Mouse (Mus musculus) adrenal gland, postnatal 25 days (tissue): ENCODE measurements around the gene Ffar4. TPM values are rescaled to one million over a fixed set of nuclear protein-coding genes. Genes with fewer than 3 reads are reported as not detected.

ENCODE experiments used
- DNase-seq: peaks from one replicate; pipeline ENCODE4 v3.0.0; 2021; ENCODE audit warnings: mixed read lengths
- total RNA-seq: library from RNA; stranded (reverse); gene quantifications from 2 replicates; pipeline ENCODE4 v1.2.3, GENCODE M21; 2021

The Ffar4 gene
- total RNA-seq, 1 experiment from 2014 or later: 3.9 TPM

- DNase-seq: no peak
Observed at GRCm38 (mm10) chr19:38107871-38108270, 11.0 kb downstream of the Ffar4 start.

GRCm38 (mm10) chr19:38109506-38110242 is 12.8 kb downstream of the Ffar4 start:
- no peak for DNase-seq

- DNase-seq: no peak
Observed at GRCm38 (mm10) chr19:38111056-38111455, 14.2 kb downstream of the Ffar4 start.

- DNase-seq: no peak
Observed at GRCm38 (mm10) chr19:38112575-38112974, 15.7 kb downstream of the Ffar4 start.

- DNase-seq: no peak
Observed at GRCm38 (mm10) chr19:38114834-38115491, 18.1 kb downstream of the Ffar4 start.

GRCm38 (mm10) chr19:38120123-38120760 is 23.4 kb downstream of the Ffar4 start:
- no peak for DNase-seq

- no peak for DNase-seq
Observed at GRCm38 (mm10) chr19:38123921-38124320, 27.1 kb downstream of the Ffar4 start.

- peak; percentile 21 for DNase-seq
Observed at GRCm38 (mm10) chr19:38124401-38125218, 27.7 kb downstream of the Ffar4 start.

- no peak for DNase-seq
Observed at GRCm38 (mm10) chr19:38125219-38125610, 28.3 kb downstream of the Ffar4 start, which contains the start of gene Rbp4. Gene Rbp4 (minus strand): TSS chr19:38125281.

- DNase-seq: no peak
Observed at GRCm38 (mm10) chr19:38126656-38127055, 29.8 kb downstream of the Ffar4 start.

GRCm38 (mm10) chr19:38132481-38132880 is 35.6 kb downstream of the Ffar4 start, which contains the start of gene Pde6c:
Gene Pde6c (plus strand): TSS chr19:38132781.
- no peak for DNase-seq

- DNase-seq: no peak
Observed at GRCm38 (mm10) chr19:38133986-38134385, 37.1 kb downstream of the Ffar4 start.

- no peak for DNase-seq
Observed at GRCm38 (mm10) chr19:38134806-38135205, 37.9 kb downstream of the Ffar4 start.

GRCm38 (mm10) chr19:38143540-38144271 is 46.8 kb downstream of the Ffar4 start:
- no peak for DNase-seq

- DNase-seq: no peak
Observed at GRCm38 (mm10) chr19:38156243-38156642, 59.4 kb downstream of the Ffar4 start.

GRCm38 (mm10) chr19:38161648-38162354 is 64.9 kb downstream of the Ffar4 start:
- DNase-seq: no peak
